Comparison of ENCODE assay signal across 11 mouse cellular contexts in the genomic region with DNA sequence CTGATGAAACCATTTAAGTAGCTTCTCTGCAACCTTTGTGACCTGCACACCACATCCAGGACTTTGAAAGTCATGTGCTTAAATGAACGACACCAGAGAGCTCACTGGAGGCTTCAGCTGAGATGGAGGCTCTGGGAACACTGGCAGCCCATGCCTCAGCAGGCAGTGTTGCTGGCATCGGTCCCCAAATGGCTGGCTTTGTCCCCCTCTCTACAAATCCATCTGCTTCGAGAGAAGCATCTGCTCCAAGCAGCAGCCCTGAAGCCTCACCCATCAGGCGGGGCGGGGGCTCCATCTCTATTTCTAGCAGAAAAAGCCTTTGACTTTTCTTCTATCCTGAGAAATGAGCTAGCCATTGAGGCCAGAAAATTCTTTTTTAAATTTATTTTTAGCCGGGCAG.
DNase-seq lines count a peak whose midpoint lies in the region; ATAC-seq and TF ChIP-seq lines count a peak whose summit lies in the region.
"Had no signal": no experiment of that assay in that cellular context is flagged by ENCODE, and none has a peak within 500 bp of the region (broad histone marks: within the 10 kb centered on the region; RNA-seq: fewer than 3 reads in every experiment).

No protein-coding gene starts in this region.

- 0 out of 2 replicates have a peak overlapping the region, but pooled peaks have one; percentile 13 for H3K9ac ChIP-seq in heart, embryonic 15.5 days
- H3K9ac ChIP-seq in heart, embryonic 11.5 days (ENCODE audit: low read depth, low read length) = no peak overlapping the region
- H3K9ac ChIP-seq in hindbrain, embryonic 14.5 days = no peak overlapping the region
- H3K9ac ChIP-seq: embryonic facial prominence, embryonic 15.5 days had no signal

- H3K4me3 ChIP-seq in heart, embryonic 15.5 days = no peak overlapping the region
- no peak overlapping the region for H3K4me3 ChIP-seq in heart, embryonic 11.5 days (ENCODE audit: low read depth, low read length)
- no peak overlapping the region for H3K4me3 ChIP-seq in cerebellum, adult 2 months (replicated peaks; ENCODE audit: insufficient read depth, low read depth, low read length)
- H3K4me3 ChIP-seq in hindbrain, embryonic 14.5 days (replicated peaks; ENCODE audit: low read length) = no peak overlapping the region
- H3K4me3 ChIP-seq: embryonic facial prominence, embryonic 15.5 days had no signal

- WGBS in heart, embryonic 15.5 days = 77% methylated on average over 6 of the region's 6 CpGs
- 85% methylated on average over 6 of the region's 6 CpGs for WGBS in heart, embryonic 11.5 days (ENCODE audit: insufficient replicate concordance)
- WGBS in cerebellum, adult 2 months = 28% methylated on average over 6 of the region's 6 CpGs
- WGBS in hindbrain, embryonic 14.5 days = 57% methylated on average over 6 of the region's 6 CpGs

- peak; percentile 60 to 66 for DNase-seq in cerebellum, adult 2 months
- DNase-seq in hindbrain, embryonic 14.5 days (ENCODE audit: low spot score) = no peak
- DNase-seq in left cerebral cortex, postnatal 4 days = peak; percentile 96
- DNase-seq in spleen, postnatal 4 days (ENCODE audit: low spot score in 2 of 2) = no peak
- DNase-seq in ovary, postnatal 36 days (ENCODE audit: low spot score) = no peak
- DNase-seq: adrenal gland, postnatal 14 days; heart, postnatal 10 days had no signal

- no peaks in the 10 kb centered on the region for H3K27me3 ChIP-seq in heart, embryonic 15.5 days
- no peaks in the 10 kb centered on the region for H3K27me3 ChIP-seq in heart, embryonic 11.5 days (ENCODE audit: control insufficient read depth, insufficient read depth, low read length)
- no peaks in the 10 kb centered on the region for H3K27me3 ChIP-seq in cerebellum, adult 2 months (ENCODE audit: control insufficient read depth, insufficient read depth, low read length)
- no peaks in the 10 kb centered on the region for H3K27me3 ChIP-seq in hindbrain, embryonic 14.5 days (ENCODE audit: control insufficient read depth, insufficient read depth, low read length)
- H3K27me3 ChIP-seq: embryonic facial prominence, embryonic 15.5 days had no signal

- H3K27ac ChIP-seq in heart, embryonic 15.5 days = peak overlapping the region; percentile 22; the same call in 1 of the 2 replicates
- H3K27ac ChIP-seq in heart, embryonic 11.5 days (ENCODE audit: low read depth, low read length) = no peak overlapping the region
- no peak overlapping the region for H3K27ac ChIP-seq in cerebellum, adult 2 months (ENCODE audit: insufficient read depth, low read length)
- peak overlapping the region; percentile 57 for H3K27ac ChIP-seq in hindbrain, embryonic 14.5 days
- H3K27ac ChIP-seq: embryonic facial prominence, embryonic 15.5 days had no signal

- no peak overlapping the region for H3K4me2 ChIP-seq in heart, embryonic 15.5 days
- H3K4me2 ChIP-seq in heart, embryonic 11.5 days = no peak overlapping the region
- H3K4me2 ChIP-seq in hindbrain, embryonic 14.5 days (replicated peaks) = no peak overlapping the region
- H3K4me2 ChIP-seq: embryonic facial prominence, embryonic 15.5 days had no signal

- no peaks in the 10 kb centered on the region for H3K36me3 ChIP-seq in heart, embryonic 15.5 days
- no peaks in the 10 kb centered on the region for H3K36me3 ChIP-seq in heart, embryonic 11.5 days (ENCODE audit: control insufficient read depth, insufficient read depth, low read length)
- H3K36me3 ChIP-seq in hindbrain, embryonic 14.5 days (replicated peaks; ENCODE audit: control insufficient read depth, insufficient read depth) = no peaks in the 10 kb centered on the region
- H3K36me3 ChIP-seq: embryonic facial prominence, embryonic 15.5 days had no signal

- intact Hi-C loops in left cerebral cortex, postnatal 4 days (cut with DNase I) = loop anchor here (5.0 kb wide), 1 partner anchor 76 kb away; no protein-coding TSS in a partner anchor

- no peaks in the 10 kb centered on the region for H3K9me3 ChIP-seq in heart, embryonic 15.5 days (replicated peaks)
- H3K9me3 ChIP-seq in heart, embryonic 11.5 days (replicated peaks; ENCODE audit: control insufficient read depth, low read length) = no peaks in the 10 kb centered on the region
- H3K9me3 ChIP-seq in hindbrain, embryonic 14.5 days (ENCODE audit: control insufficient read depth, low read length) = no peaks in the 10 kb centered on the region
- H3K9me3 ChIP-seq: embryonic facial prominence, embryonic 15.5 days had no signal

- no peak for TF ChIP-seq CTCF in cerebellum, adult 2 months (IDR thresholded peaks at IDR 0.05; ENCODE audit: borderline replicate concordance, insufficient read depth, low read depth, low read length)

- TF ChIP-seq POLR2A in cerebellum, adult 2 months (IDR thresholded peaks at IDR 0.05; ENCODE audit: borderline replicate concordance, insufficient read depth, low read length) = no peak

- no peak for ATAC-seq in heart, embryonic 15.5 days (replicated peaks; ENCODE audit: insufficient number of reproducible peaks, insufficient read depth, low FRiP score, low read depth)
- ATAC-seq in heart, embryonic 11.5 days (replicated peaks; ENCODE audit: insufficient number of reproducible peaks, low FRiP score, low TSS enrichment) = no peak
- no peak for ATAC-seq in hindbrain, embryonic 14.5 days (ENCODE audit: low FRiP score)
- ATAC-seq in megakaryocyte, adult 5-6 weeks (ENCODE audit: poor library complexity, severe bottlenecking) = no peak

- H3K4me1 ChIP-seq in heart, embryonic 15.5 days (replicated peaks) = peaks cover 49% of the 10 kb centered on the region
- peaks cover 37% of the 10 kb centered on the region for H3K4me1 ChIP-seq in heart, embryonic 11.5 days (ENCODE audit: control insufficient read depth, insufficient read depth, low read length)
- H3K4me1 ChIP-seq in cerebellum, adult 2 months (ENCODE audit: control insufficient read depth, insufficient read depth, low read length) = peaks cover 17% of the 10 kb centered on the region
- 0 out of 2 replicates have a peak, but pooled peaks cover 14% of the 10 kb centered on the region for H3K4me1 ChIP-seq in hindbrain, embryonic 14.5 days (replicated peaks; ENCODE audit: control insufficient read depth, insufficient read depth, low read length)

Comparison
In these comparisons a context has a peak if more than half of its experiments do, and no peak if none do; other contexts are left out.
1. H3K27ac ChIP-seq: peak in heart, embryonic 15.5 days (single experiment) and hindbrain, embryonic 14.5 days (single experiment); none in heart, embryonic 11.5 days (single experiment) and cerebellum, adult 2 months (single experiment).
2. DNase-seq: peak in cerebellum, adult 2 months (2 of 2) and left cerebral cortex, postnatal 4 days (single experiment); none in hindbrain, embryonic 14.5 days (single experiment), spleen, postnatal 4 days (0 of 2) and ovary, postnatal 36 days (single experiment).